Mouse (Mus musculus) limb, embryonic 14.5 days (tissue): ENCODE measurements around the gene Sh3bgr. TPM values are rescaled to one million over a fixed set of nuclear protein-coding genes. Genes with fewer than 3 reads are reported as not detected.

ENCODE experiments used
- ATAC-seq: fragments of 200-750 bp; cut with Nextera tagmentation; 2 replicates; pipeline ENCODE4 v1.8.0; 2017; ENCODE audit warnings: low read depth, moderate number of reproducible peaks, moderate TSS enrichment; ENCODE audit not compliant: low FRiP score
- DNase-seq: peaks from one replicate; pipeline ENCODE4 v3.0.0-alpha.2; 2015; ENCODE audit warnings: low spot score
- H3K27ac ChIP-seq: fragments of 300-500 bp; sonication (generic); replicated peaks from 2 replicates; pipeline ENCODE4 v1.5.1; 2014; ENCODE audit warnings: low read depth, mild to moderate bottlenecking, low read length, moderate library complexity, mixed read lengths
- H3K27me3 ChIP-seq: fragments of 300-500 bp; sonication (generic); 2 replicates; pipeline ENCODE4 v1.6.1; 2014; ENCODE audit warnings: low read length, mixed read lengths; ENCODE audit not compliant: control insufficient read depth, insufficient read depth
- H3K36me3 ChIP-seq: fragments of 300-500 bp; sonication (generic); 2 replicates; pipeline ENCODE4 v1.6.1; 2014; ENCODE audit warnings: mild to moderate bottlenecking, low read length, moderate library complexity, mixed read lengths; ENCODE audit not compliant: control insufficient read depth, insufficient read depth
- H3K4me1 ChIP-seq: fragments of 300-500 bp; sonication (generic); 2 replicates; pipeline ENCODE4 v1.6.1; 2014; ENCODE audit warnings: antibody characterized with exemption, low read length, mixed read lengths; ENCODE audit not compliant: control insufficient read depth, insufficient read depth
- H3K4me2 ChIP-seq: fragments of 300-500 bp; sonication (generic); replicated peaks from 2 replicates; pipeline ENCODE4 v1.6.1; 2014; ENCODE audit warnings: low read depth, mild to moderate bottlenecking, low read length, moderate library complexity; ENCODE audit not compliant: severe bottlenecking
- H3K4me3 ChIP-seq: fragments of 300-500 bp; sonication (generic); replicated peaks from 2 replicates; pipeline ENCODE4 v1.5.1; 2014; ENCODE audit warnings: low read length
- H3K9ac ChIP-seq: fragments of 300-500 bp; sonication (generic); 2 replicates; pipeline ENCODE4 v1.6.1; 2014; ENCODE audit warnings: mild to moderate bottlenecking, low read depth, low read length, moderate library complexity; ENCODE audit not compliant: severe bottlenecking
- H3K9me3 ChIP-seq: fragments of 300-500 bp; sonication (generic); 2 replicates; pipeline ENCODE4 v1.6.1; 2016; ENCODE audit warnings: low read length; ENCODE audit not compliant: control insufficient read depth
- POLR2A ChIP-seq: fragments of 200-500 bp; IDR thresholded peaks from 2 replicates; pipeline ENCODE4 v1.8.0; 2012; ENCODE audit warnings: inconsistent platforms, mild to moderate bottlenecking, moderate library complexity, borderline replicate concordance; ENCODE audit not compliant: insufficient read depth, insufficient read length; ENCODE audit errors: extremely low read depth
- WGBS: fragments of 180-500 bp; shearing (Covaris S2); extraction: QIAGEN DNeasy Blood & Tissue Kit; methylation state at CpG from one replicate; pipeline ENCODE4 v1.1.7; 2014; 5-methylcytosine and 5-hydroxymethylcytosine counted together
- polyA plus RNA-seq, 2 experiments: library from polyadenylated mRNA; depleted of rRNA in 1 of 2; stranded (reverse) in 1 of 2; unstranded in 1 of 2; fragments of >200 nt; fragmentation: Nextera tagmentation in 1 of 2; extraction: Ambion mirVana in 1 of 2; gene quantifications; 2 replicates each; pipeline versions ENCODE4 v1.2.1 to v1.2.3; 2012 to 2014

Gene Sh3bgr
- polyA plus RNA-seq, 2 experiments: 13.0 to 14.9 TPM

DNA sequence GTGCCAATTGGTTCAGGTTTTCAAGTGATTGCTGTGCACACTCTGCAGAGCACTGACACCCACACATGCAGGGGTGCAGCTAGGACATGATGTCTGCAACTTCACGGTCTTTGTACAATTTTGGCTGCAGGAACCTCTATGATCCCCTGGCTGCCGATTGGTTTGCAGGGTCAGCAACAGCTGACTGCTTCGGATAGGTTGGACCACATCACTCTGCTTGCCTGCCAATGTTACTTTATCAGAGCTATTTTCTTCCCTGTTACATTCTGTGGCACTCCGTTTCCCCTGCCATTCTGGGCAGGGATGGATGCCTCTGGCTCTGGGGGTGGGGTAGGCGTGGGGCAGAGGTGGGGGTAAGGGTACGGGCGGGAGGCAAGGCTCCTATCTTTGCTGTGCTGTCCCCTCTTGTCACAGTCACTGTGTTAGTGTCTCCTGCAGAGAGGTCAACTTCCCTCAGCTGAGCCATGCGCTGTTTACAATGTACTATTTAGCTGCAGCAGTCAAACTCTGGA lies 28.9 kb downstream of the Sh3bgr start:
- no peaks in the 10 kb centered on the region for H3K27me3 ChIP-seq
- H3K4me1 ChIP-seq: no peaks in the 10 kb centered on the region
- H3K9ac ChIP-seq: no peak overlapping the region
- H3K4me3 ChIP-seq: no peak overlapping the region
- 59% methylated on average over 8 of the region's 8 CpGs for WGBS
- H3K27ac ChIP-seq: no peak overlapping the region
- H3K4me2 ChIP-seq: no peak overlapping the region
- DNase-seq (no peak), ATAC-seq (no peak)
- H3K36me3 ChIP-seq: no peaks in the 10 kb centered on the region
- H3K9me3 ChIP-seq: no peaks in the 10 kb centered on the region
- TF ChIP-seq POLR2A: no peak

GRCm38 (mm10) chr16:96230411-96230810 lies 30.2 kb downstream of the Sh3bgr start:
- H3K4me3 ChIP-seq: no peak overlapping the region
- H3K27me3 ChIP-seq: no peaks in the 10 kb centered on the region
- 32% methylated on average over 11 of the region's 11 CpGs for WGBS
- ATAC-seq (0 out of 2 replicates have a peak, but pooled peaks have one; percentile 63), DNase-seq (peak; percentile 78)
- no peaks in the 10 kb centered on the region for H3K36me3 ChIP-seq
- H3K9ac ChIP-seq: no peak overlapping the region
- H3K27ac ChIP-seq: no peak overlapping the region
- H3K4me1 ChIP-seq: no peaks in the 10 kb centered on the region
- no peaks in the 10 kb centered on the region for H3K9me3 ChIP-seq
- TF ChIP-seq POLR2A: no peak
- H3K4me2 ChIP-seq: no peak overlapping the region

GRCm38 (mm10) chr16:96231251-96231650 lies 31.0 kb downstream of the Sh3bgr start:
- Histone ChIP-seq H3K9me3 (no peaks in the 10 kb centered on the region), H3K9ac (no peak overlapping the region), H3K4me3 (no peak overlapping the region), H3K27ac (no peak overlapping the region), H3K4me1 (no peaks in the 10 kb centered on the region), H3K4me2 (no peak overlapping the region), H3K27me3 (no peaks in the 10 kb centered on the region), H3K36me3 (no peaks in the 10 kb centered on the region)
- DNase-seq: no peak
- WGBS: 81% methylated on average over 4 of the region's 4 CpGs
- no peak for TF ChIP-seq POLR2A
- no peak for ATAC-seq

- Histone ChIP-seq H3K4me1 (no peaks in the 10 kb centered on the region), H3K27ac (no peak overlapping the region), H3K4me3 (no peak overlapping the region), H3K27me3 (no peaks in the 10 kb centered on the region), H3K4me2 (no peak overlapping the region), H3K36me3 (no peaks in the 10 kb centered on the region), H3K9me3 (no peaks in the 10 kb centered on the region), H3K9ac (no peak overlapping the region)
- 84% methylated on average over 8 of the region's 8 CpGs for WGBS
- TF ChIP-seq POLR2A: no peak
- DNase-seq: no peak
- no peak for ATAC-seq
Measured at GRCm38 (mm10) chr16:96231974-96232373, 31.7 kb downstream of the Sh3bgr start.

GRCm38 (mm10) chr16:96233996-96234395 lies 33.7 kb downstream of the Sh3bgr start:
- Histone ChIP-seq H3K4me3 (no peak overlapping the region), H3K4me1 (no peaks in the 10 kb centered on the region), H3K9ac (no peak overlapping the region), H3K27me3 (no peaks in the 10 kb centered on the region), H3K9me3 (no peaks in the 10 kb centered on the region), H3K4me2 (no peak overlapping the region), H3K36me3 (no peaks in the 10 kb centered on the region), H3K27ac (no peak overlapping the region)
- DNase-seq (no peak), ATAC-seq (no peak)
- TF ChIP-seq POLR2A: no peak
- 89% methylated on average over 8 of the region's 8 CpGs for WGBS
